Mouse (Mus musculus) thymus, postnatal 14 days (tissue): ENCODE measurements around the gene Atpif1.
"Not testable (repeated sequence)": the region's sequence is repeated elsewhere in the genome, so short reads cannot be mapped to it uniquely, and the experiment has no call there.

Source experiments
- DNase-seq: peaks from one replicate; pipeline ENCODE4 v3.0.0; 2021

Gene Atpif1

DNA sequence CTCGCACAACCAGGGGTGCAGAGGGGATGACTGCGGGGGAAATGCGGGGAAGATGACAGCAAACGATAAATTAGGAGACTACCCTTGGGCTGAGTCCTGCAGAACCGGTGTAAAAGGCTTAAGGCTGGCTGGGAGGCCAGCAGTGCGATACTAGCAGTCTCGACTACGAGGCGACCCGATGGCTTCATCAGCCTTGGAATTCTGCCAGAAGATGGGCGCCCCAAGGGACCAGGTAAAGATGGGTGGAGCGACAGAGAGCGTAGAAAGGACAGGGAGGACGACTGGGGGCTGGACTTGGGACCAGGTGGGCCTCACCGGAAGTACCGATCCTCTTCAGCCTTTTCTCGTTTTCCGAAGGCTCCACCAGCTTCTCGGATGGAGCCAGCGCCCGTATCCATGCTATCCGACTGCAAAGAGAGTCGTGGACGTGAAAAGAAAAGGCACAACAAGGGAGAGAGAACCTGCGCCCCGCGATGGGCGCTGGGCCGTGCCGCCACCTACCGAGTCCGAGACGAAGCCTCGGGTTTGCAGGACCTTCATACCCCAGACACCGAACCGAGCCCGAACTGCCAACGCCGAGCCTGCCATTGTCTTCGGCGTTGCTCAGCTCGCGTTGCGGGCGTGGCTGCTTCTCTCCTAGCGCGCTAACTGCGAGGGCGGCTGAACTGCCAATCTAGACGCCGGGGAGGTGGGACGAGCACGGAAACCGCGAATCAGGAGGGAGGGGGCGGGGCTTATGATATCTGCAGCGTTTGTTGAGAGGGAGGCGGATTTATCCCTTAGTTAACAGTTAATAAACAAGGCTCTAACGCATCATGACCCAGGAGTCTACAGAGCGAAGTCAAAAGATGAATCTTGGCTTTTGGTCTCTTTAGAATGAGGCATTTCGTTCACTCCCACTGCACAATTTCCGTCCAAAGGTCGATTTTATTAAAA lies at the start of gene Atpif1:
Gene Atpif1 (minus strand): TSS at position 679 of the 936 bp plus-strand sequence.
- DNase-seq, result peak; percentile 90

DNA sequence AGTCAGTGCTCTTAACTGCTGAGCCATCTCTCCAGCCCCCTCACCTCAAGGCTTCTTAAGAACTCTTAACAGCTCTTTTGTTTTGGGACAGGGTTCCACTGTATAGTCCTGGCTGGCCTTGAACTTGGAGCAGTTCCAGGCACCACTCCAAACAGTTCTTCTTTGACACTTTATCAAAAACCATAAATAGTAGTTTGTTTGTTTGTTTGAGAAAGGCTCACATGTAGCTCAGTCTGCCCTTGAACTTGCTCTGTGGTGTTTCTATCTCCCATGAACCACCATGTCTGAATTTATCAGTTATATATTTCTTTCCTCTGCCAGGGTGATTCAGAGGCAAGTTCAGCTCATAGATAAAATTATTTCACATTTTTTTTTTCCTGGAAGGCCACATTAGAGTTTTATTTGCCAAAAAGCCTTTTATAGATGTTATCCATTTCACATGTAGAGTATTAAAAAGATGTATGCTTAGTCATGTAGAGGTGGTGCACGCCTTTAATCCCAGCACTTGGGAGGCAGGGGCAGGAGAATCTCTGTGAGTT lies 41.4 kb upstream of the Atpif1 start:
- no peak for DNase-seq

DNA sequence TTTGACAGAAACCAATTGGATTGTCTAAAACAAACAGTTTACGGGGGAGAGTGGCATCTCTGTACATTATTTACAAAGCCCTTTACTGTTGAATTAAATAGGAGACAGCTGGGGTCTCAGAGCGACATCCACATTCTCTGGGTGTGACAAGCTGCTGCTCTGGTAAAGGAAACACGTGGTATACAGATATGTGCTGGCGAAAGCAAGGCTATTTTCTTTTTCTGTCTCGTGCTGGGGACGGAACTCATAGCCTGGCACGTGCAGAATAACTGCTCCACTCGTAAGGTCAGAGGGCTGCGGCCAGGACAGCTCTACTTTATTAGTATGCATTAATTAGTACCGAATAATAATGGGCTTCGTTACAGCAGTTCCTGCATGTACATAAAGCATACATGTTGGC lies 39.9 kb upstream of the Atpif1 start:
- DNase-seq, result no peak

DNA sequence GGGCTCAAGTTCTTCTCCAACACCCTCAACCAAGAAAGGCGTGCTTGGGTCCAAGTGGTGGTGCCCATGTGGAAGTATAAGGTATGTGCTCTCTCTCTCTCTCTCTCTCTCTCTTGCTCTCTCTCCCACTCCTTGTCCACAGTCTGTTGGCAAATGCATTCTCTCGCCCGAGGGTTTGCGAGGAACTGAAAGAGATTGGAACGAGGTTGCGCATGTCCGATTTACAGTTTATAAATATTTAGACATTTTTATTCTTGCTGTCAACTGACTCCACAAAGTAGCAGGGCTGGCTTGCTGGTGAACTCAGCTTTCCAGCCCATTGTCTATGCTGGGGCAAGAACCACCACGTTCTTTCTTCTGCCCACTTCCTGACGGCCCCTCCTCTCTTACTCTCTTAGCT lies 37.7 kb upstream of the Atpif1 start:
- DNase-seq, result no peak

DNA sequence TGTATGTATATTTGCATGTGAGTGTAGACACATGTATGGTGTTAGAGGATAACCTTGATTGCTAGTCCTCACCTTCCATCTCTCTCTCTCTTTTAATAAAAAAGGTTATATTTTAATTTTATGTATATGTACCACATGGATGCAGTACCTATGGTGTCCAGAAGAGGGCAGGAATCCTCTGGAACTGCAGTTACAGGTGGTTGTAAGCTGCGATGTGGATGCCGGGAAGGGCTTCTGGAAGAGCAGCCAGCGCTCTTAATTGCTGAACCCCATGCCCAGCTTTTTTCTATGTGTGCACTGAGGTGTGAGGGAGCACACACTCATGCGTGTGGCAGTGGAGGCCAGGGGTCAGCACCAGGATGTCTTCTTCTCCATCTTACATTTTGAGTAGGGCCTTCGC lies 35.7 kb upstream of the Atpif1 start:
- DNase-seq, result no peak

DNA sequence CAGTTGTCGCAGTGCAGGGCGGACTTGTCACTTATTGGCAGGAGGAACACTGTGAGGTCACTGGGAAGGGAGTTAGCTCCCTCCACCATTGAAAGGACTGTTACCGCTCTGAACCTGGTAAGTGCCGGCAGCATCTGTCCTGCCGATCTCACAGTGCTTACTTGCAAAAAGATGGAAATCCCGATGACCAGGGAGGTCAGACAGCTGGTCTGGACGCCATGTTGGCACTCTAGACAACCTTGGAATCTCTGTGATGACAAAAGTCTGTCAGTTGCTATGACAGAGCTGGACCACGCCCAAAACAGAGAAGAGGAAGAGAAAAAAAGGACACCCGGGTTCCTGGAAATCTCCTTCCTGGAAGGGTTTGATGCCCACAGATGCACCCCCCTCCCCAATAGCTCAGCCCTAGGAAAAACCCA lies 33.9 kb upstream of the Atpif1 start:
- DNase-seq, result no peak

DNA sequence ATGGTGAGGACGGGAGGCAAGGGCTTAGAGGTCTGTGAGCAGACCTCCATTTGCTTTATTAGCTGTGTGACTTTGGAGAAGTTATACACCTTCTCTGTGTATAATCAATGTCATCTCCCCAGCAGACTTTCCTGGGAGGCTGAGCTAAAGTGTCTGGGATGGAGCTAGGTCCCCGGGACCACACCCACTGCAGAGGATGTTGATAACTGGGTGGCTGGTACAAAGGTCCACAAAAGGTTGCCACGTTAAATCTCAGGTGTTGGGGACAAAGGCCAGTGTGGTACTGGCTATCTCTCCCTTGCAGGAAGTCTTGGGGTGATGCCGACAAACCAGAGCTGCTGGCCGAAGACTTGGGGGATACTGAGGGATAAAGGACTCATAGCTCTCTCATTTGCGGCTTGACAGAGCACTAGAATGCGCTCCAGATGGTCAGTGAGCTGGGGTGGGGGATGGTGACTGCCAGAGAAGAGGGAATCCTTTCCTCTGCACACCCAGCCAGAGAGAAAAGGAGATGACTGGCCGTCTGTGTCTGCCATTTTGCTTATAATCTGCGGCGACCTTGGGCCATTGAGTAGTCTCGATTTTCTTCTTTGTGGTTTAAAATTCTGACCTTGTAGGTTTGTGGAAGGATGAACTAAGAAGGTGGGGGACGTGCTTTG lies 31.8 kb upstream of the Atpif1 start:
- no peak for DNase-seq

DNA sequence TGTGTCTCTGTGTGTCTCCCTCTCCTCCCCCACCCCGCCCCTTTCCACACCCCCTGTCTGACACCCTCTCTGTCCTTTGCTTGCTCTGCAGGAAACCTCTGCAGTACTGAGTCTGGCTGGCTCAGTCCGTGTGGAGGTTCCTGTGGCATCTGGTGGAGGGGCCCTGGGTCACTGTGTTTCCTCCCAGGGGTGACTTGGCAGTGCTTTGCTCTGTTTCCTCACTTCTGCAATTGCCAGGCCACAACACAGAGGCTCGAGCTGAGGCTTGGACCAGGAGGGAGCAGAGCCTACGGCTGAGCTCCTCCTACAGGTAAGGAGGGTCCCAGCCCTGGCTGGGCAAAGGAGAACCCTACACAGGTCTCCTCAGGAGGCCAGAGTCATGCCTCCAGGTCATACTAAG lies 30.5 kb upstream of the Atpif1 start, which contains the start of gene Ptafr:
Gene Ptafr (plus strand): TSS at position 103 of the 400 bp plus-strand sequence.
- no peak for DNase-seq

DNA sequence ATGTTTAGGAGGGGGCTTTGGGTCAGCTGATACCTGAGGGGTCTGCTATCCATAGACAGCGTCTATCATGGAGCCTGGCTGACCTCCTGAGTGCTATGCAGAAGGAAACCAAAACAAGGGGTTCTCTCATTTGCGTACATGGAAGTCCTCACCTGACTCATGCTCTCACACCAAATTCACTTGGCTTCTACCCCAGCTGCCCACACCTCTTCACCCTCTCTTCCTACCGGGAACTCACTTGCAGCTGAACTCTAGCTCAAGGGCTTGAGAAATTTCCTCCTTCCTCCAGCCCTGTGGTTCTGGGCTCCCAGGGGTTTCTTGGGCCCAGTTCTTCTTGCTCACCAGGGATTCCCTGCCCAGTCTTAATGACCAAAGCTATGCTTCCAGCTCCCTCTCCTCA lies 29.8 kb upstream of the Atpif1 start:
- no peak for DNase-seq

DNA sequence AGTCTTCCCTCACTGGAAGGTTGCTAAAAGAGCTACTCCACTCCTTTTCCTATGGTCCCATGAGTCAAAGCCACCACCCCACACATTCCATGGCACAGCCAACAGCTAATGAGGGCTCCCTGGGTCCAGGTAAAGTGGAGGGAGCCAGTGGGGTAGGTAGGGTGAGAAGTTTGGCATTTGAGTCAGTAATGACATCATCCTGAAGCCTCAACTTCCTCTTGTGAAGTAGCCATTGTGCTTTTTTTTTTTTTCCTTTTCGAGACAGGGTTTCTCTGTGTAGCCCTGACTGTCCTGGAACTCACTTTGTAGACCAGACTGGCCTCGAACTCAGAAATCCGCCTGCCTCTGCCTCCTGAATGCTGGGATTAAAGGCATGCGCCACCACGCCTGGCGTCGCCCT lies 22.1 kb upstream of the Atpif1 start:
- not testable (repeated sequence) for DNase-seq

DNA sequence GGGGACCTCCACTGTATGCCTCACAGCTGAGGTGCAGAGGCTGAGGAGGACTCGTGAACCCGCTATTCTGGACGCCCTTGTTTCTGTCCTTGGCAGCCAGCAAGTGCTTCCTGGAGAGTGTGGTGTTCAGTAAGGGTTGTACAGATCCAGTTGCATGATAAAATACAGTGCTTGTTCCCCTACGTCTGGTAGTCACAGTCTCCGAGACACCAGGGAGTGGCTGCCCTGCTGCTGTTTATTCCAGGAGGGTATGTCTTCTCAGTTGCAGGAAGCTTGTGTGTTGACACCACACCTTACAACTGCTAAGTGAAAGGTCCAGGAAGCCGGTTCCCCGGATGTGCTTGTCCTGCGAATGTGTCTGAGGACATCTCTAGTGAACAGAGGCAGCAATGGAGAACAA lies 21.2 kb upstream of the Atpif1 start:
- no peak for DNase-seq

DNA sequence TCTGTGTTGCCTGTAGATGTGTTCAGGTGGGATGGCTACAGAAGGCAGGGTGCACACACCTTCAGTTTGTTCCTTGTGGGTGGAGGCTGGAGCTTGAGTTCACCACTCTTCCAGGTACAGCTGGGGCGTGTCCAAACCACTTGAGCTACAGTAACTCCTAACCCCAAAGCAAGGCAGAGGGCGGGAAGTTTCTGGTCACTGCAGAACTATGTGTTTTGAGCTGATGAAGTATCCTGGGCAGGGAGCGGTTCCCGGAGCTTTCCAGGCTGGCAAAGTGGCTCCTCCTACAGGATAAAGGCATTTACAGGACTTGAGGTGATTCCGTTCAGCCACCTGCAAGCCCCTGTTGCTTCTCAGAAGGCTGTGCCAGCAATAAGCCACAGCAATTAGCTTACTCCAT lies 20.8 kb upstream of the Atpif1 start:
- no peak for DNase-seq

DNA sequence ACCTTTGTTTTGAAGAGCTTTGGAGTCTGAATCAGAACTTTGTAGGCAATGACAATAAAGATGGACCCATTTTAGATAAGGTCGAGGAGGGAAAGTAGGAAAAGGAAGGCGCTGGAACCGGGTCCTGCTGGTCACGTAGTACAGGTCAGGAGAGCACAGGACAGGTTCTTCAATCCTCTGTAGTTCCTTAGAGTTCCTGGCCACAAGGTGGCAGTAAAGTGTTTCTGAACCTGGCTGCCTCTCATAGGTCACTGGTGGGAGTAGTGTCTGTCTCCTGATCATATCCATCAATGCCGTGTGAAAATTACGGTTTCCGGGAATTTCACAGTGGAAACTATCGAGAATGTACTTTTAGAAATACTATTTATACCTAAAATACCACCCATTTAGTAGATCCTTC lies 12.4 kb upstream of the Atpif1 start:
- peak; percentile 66 for DNase-seq

DNA sequence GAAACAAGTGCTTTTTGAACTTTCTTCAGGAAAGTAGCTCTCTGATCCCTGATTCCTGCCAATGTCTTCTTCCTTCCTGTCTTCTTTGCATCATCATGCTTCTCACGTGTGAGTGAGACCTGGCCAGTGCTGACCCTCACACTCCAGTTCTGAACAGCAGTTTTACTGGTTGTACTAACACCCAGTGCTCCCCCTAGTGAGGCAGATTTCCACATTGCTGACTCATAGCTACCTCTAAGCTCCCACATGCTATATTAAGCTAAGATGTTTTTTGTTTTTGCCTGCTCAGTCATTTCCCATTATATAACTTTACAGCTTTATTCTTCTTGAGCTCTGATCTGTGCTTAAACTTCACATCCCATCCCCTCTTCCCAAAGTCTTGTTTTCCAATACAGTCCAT lies 9.3 kb upstream of the Atpif1 start:
- DNase-seq, result no peak

DNA sequence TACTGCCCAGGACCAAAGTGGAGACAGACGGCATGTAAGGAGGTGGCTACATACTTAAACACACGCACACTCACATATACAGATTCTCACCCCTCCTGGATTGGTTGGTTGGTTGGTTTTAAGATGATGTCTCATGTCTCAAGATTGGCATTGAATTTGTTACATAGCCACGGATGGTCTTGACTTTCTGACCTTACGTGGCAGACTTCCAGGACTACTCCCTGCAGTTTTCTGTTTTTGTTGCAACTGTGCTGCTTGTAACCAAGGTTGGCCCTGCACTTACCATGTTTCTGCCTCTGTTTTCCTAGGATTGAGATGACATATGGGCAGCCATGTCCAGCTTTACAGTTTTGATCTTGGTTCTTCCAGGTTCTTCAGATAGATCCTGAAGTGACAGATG lies 8.0 kb upstream of the Atpif1 start:
- DNase-seq, result no peak

DNA sequence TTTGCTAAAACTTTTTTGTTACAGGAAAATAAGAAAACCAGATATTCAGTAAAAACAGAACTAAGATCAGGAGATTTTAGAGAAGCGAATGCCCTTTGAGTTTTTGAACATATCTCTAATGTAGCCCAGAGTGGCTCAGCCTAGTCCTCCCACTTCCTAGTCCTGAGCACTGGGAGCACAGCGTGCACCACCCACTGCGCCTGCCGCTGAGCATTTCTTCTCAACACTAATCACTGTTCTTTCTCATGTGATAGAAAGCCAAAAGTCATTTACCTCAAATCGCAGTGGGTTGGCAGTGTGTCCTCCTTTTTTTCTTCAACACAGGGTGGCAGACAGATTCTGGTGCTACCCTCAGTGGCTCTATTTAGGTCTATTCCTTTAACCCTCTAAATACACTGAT lies 6.0 kb upstream of the Atpif1 start:
- DNase-seq, result no peak

DNA sequence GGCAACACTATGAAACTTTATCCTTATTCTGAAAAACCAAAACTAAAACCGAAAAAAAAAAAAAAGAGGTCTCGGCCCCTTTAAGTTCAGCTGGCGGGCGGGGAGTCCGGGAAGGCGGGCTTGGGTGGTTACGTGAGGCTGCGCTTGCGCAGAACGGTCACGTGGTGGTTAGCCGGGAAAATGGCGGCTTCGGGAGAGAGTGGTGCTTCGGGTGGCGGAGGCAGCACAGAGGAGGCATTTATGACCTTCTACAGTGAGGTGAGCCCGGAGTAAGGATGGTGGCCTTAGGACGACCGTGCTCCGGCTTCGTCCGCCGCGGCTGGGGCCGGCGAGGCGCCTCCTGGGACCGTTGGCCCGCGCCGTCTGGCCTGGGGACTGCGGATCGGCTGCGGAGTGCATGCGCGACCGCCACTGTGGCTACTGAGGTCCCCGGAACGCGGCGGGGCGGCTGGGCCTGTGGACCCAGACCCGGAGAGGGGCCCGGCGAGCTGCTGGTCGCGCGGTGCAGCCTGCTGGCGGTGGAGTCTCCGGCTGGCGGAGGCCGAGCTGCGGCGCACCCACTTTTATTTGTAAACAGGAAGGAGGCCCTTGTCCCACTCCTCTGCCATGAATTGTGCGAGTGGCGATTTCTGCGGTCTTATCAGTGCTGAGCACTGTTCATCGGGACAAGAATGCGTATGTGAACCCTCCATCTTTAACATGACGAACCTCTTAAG lies 2.1 kb upstream of the Atpif1 start, which contains the start of gene Dnajc8:
Gene Dnajc8 (plus strand): TSS at position 145 of the 716 bp plus-strand sequence.
- DNase-seq, result peak; percentile 97

DNA sequence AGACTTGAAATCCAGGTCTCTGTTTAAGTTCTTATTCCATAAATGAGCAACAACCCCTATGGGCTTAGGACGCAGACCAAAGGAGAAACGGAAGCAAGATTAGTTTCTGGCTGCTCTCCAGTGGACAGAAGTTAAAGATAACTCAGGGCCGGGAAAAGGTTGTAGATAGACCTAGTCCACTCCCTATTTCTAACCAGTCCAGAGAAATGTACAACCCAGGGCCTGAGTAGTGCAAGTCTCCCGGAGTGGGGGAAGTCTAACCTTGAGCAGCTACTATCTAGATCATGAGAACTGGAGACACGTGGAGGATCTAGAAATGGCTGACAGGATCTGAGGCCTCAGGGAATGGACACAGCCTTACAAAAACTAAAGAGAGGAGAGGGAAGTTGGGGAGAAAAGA lies 963 bp downstream of the Atpif1 start:
- no peak for DNase-seq

DNA sequence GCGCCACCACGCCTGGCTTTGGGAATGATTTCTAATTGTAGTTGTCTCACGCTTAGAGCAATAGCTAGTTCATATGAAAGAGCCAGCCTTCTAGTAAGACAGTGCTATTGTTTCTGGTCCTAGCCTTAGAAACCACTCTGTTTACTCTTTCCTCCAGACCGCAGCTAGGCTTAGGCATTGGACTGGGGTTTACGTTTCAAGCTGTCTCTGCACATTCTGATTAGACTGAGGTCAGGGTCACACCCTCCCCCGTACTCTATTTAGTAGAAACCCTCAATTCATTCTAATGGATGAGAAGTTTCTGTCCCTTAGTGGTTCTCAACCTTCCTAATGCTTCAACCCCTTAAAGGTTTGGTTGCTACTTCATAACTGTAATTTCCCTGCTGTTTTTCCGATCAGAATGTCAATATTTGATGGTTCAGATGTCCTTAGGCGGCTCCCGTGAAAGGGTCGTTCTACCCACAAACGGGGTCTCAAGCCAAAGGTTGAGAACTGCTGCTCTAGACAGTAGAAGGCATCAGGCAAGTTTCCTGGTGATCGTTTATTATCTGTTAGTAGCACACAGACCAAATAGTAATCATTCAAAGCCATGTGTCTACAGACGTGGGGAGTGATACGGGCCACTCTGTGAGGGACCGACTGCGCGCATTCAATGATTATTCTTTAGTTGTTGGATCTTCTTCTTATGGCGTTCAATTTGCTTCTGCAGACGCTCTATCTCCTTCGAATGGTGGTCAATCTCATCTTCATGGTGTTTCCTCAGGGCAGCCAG lies 3.2 kb downstream of the Atpif1 start:
- no peak for DNase-seq

DNA sequence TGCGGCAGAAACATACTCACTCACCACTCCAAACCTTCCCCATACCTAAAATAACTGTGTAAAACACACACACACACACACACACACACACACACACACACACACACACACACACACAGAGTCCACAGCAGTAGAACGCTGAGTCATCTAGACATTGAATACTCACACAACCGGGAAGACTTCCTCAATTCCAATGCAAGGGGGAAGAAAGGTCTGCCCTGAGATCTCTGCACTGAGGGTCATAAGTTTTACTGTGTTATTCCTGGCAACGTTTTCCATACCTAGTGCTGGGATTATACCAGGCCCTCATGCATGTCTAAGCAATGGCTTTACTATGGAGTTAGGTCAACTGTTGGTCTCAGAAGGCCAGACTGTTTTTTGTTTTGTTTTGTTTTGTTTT lies 4.1 kb downstream of the Atpif1 start:
- DNase-seq, result no peak

DNA sequence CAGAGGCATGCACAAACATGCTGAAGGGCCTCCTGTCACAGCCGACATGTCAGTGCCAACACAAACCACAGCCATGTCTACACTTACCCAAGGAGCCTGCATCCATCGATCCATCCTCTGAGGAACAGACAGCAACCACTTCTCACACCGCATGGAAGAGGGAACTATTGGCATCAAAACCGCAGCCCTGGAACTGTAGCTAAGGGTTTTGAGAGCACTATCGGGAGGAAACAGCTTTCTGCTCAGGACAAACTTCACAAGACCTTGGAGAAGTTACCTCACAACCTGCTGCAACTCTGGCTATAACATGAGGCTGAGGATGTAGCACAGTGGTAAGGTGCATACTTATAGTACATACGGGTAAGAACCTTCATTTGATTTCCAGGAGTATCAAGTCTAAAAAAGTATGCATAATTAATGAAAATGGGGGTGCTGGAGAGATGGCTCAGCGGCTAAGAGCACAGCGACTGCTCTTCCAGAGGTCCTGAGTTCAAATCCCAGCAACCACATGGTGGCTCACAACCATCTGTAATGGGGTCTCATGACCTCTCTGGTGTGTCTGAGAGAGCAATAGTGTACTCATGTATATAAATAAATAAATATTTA lies 5.4 kb downstream of the Atpif1 start:
- no peak for DNase-seq

DNA sequence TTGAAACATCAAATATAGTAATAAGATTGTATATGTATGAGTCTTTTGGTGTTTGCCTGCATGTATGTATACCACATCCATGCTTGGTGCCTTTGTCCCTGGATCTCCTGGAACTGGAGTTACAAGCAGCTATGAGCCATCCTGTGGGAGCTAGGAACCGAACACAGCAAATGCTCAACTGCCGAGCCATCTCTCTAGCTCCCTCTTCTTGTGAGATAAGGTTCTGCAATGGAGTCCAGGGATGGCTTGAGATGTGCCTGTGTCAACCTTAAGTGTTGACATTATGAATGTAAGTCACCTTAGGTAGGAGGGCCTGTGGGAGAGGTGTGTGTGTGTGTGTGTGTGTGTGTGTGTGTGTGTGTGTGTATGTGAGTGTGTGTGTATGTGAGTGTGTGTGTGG lies 6.8 kb downstream of the Atpif1 start:
- peak; percentile 30 for DNase-seq
